Mouse (Mus musculus) hindbrain, embryonic 13.5 days (tissue): ENCODE results near the gene Carmil3. TPM values are rescaled to one million over a fixed set of nuclear protein-coding genes. Genes with fewer than 3 reads are reported as not detected.

Experiments used
- ATAC-seq: fragments of 200-750 bp; cut with Nextera tagmentation; 2 replicates; pipeline ENCODE4 v1.8.0; 2017; ENCODE audit warnings: moderate TSS enrichment; ENCODE audit not compliant: low FRiP score
- H3K27ac ChIP-seq: fragments of 300-500 bp; sonication (generic); 2 replicates; pipeline ENCODE4 v1.5.1; 2015; ENCODE audit warnings: inconsistent platforms, mild to moderate bottlenecking, moderate library complexity
- H3K27me3 ChIP-seq: fragments of 300-500 bp; sonication (generic); 2 replicates; pipeline ENCODE4 v1.6.1; 2015; ENCODE audit warnings: mild to moderate bottlenecking, inconsistent platforms
- H3K36me3 ChIP-seq: fragments of 300-500 bp; sonication (generic); 2 replicates; pipeline ENCODE4 v1.6.1; 2015; ENCODE audit warnings: mild to moderate bottlenecking, inconsistent platforms
- H3K4me1 ChIP-seq: fragments of 300-500 bp; sonication (generic); replicated peaks from 2 replicates; pipeline ENCODE4 v1.6.1; 2015; ENCODE audit warnings: inconsistent platforms
- H3K4me2 ChIP-seq: fragments of 300-500 bp; sonication (generic); 2 replicates; pipeline ENCODE4 v1.6.1; 2015; ENCODE audit warnings: inconsistent platforms, mild to moderate bottlenecking, moderate library complexity
- H3K4me3 ChIP-seq: fragments of 300-500 bp; sonication (generic); 2 replicates; pipeline ENCODE4 v1.5.1; 2015; ENCODE audit warnings: mild to moderate bottlenecking, inconsistent platforms
- H3K9ac ChIP-seq: fragments of 300-500 bp; sonication (generic); 2 replicates; pipeline ENCODE4 v1.6.1; 2015; ENCODE audit warnings: mild to moderate bottlenecking, inconsistent platforms
- H3K9me3 ChIP-seq: fragments of 300-500 bp; sonication (generic); 2 replicates; pipeline ENCODE4 v1.6.1; 2016; ENCODE audit warnings: inconsistent platforms
- WGBS: fragments of 180-500 bp; shearing (Covaris S2); methylation state at CpG from one replicate; pipeline ENCODE4 v1.1.7; 2015; 5-methylcytosine and 5-hydroxymethylcytosine counted together
- polyA plus RNA-seq: library from polyadenylated mRNA; unstranded; fragments of >200 nt; fragmentation: Nextera tagmentation; extraction: Ambion mirVana; gene quantifications from 2 replicates; pipeline ENCODE4 v1.2.1, GENCODE M21; 2015

Carmil3 gene
- polyA plus RNA-seq, 1 experiment from 2014 or later: 21.6 TPM

DNA sequence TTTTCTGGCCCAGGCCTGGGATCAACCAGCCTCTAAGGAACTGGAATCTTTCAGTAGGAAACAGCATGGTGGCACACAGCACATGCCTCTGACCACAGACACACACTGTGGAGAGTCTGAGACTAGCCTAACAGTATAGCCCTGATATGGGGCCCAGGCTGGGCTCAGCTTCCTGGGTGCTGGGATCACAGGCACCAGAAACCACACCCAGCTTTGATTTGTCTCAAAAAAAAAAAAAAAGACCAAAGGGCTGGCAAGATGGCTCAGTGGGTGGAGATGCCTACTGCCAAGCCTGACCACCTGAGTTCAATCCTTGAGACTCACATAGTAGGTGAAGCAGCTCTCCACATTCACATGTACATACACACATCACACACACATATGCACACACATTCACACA lies 64.2 kb downstream of the Carmil3 start:
- H3K4me2 ChIP-seq: no peak overlapping the region
- H3K27ac ChIP-seq: no peak overlapping the region
- no peaks in the 10 kb centered on the region for H3K9me3 ChIP-seq
- H3K27me3 ChIP-seq: no peaks in the 10 kb centered on the region
- peaks cover 4% of the 10 kb centered on the region for H3K4me1 ChIP-seq
- ATAC-seq: no peak
- no peak overlapping the region for H3K9ac ChIP-seq
- H3K4me3 ChIP-seq: no peak overlapping the region
- H3K36me3 ChIP-seq: 0 out of 2 replicates have a peak, but pooled peaks cover 2% of the 10 kb centered on the region

- H3K27ac ChIP-seq: no peak overlapping the region
- no peaks in the 10 kb centered on the region for H3K36me3 ChIP-seq
- H3K4me3 ChIP-seq: no peak overlapping the region
- no peaks in the 10 kb centered on the region for H3K27me3 ChIP-seq
- H3K4me1 ChIP-seq: peaks cover 4% of the 10 kb centered on the region
- no peaks in the 10 kb centered on the region for H3K9me3 ChIP-seq
- no peak overlapping the region for H3K4me2 ChIP-seq
- no peak for ATAC-seq
- 83% methylated on average over 3 of the region's 3 CpGs for WGBS
- no peak overlapping the region for H3K9ac ChIP-seq
These were observed 65.3 kb downstream of the Carmil3 start for GRCm38 (mm10) chr14:55555788-55556187.

- Histone ChIP-seq H3K4me1 (peaks cover 15% of the 10 kb centered on the region), H3K4me3 (no peak overlapping the region), H3K9me3 (no peaks in the 10 kb centered on the region), H3K27ac (no peak overlapping the region), H3K36me3 (no peaks in the 10 kb centered on the region), H3K9ac (no peak overlapping the region), H3K27me3 (no peaks in the 10 kb centered on the region), H3K4me2 (no peak overlapping the region)
- no peak for ATAC-seq
- WGBS: 28% methylated on average over 5 of the region's 5 CpGs
These were observed 66.6 kb downstream of the Carmil3 start for GRCm38 (mm10) chr14:55557003-55557402.

DNA sequence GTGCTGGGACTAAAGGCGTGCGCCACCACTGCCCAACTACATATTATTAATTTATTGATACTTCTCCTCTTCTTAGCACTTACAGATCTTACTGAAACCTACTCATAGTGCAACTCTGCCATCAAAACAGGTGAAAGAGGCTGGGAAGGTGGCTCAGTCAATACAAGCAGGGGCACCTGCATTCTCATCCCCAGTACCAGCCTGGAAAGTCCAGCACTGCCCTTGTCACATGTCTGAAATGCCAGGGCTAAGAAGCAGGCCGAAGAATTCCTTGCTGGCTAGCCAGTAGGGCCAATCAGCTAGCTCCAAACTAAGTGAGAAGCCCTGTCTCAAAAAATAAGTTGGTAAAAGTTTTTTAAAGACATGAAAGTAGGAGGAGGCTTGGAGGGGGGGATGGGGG lies 67.1 kb downstream of the Carmil3 start:
- ATAC-seq: no peak
- Histone ChIP-seq H3K27me3 (no peaks in the 10 kb centered on the region), H3K9ac (no peak overlapping the region; the same call in 1 of the 2 replicates), H3K4me3 (no peak overlapping the region), H3K27ac (no peak overlapping the region), H3K36me3 (no peaks in the 10 kb centered on the region), H3K4me1 (peaks cover 19% of the 10 kb centered on the region), H3K4me2 (no peak overlapping the region), H3K9me3 (no peaks in the 10 kb centered on the region)
- 93% methylated on average over 3 of the region's 3 CpGs for WGBS

Other genes with a start within 250 kb of the Carmil3 start
- gene Dhrs4, start 11.9 kb upstream of the Carmil3 start, polyA plus RNA-seq: 24.4 and 30.9 TPM in 2 replicates
- gene Cpne6, start 19.8 kb downstream of the Carmil3 start, polyA plus RNA-seq: 2.4 and 2.5 TPM in 2 replicates
- gene Nrl, start 34.3 kb downstream of the Carmil3 start, polyA plus RNA-seq: 0.05 and 0.10 TPM in 2 replicates
- gene Pck2, start 49.6 kb downstream of the Carmil3 start, polyA plus RNA-seq: 20.7 and 21.5 TPM in 2 replicates
- gene Dcaf11, start 69.4 kb downstream of the Carmil3 start, polyA plus RNA-seq: 124 and 130 TPM in 2 replicates
- gene A730061H03Rik, start 69.8 kb downstream of the Carmil3 start, polyA plus RNA-seq: 0.71 and 2.0 TPM in 2 replicates
- gene Fitm1, start 85.0 kb downstream of the Carmil3 start, polyA plus RNA-seq: 0.40 and 0.54 TPM in 2 replicates
- gene Psme1, start 87.5 kb downstream of the Carmil3 start, polyA plus RNA-seq: 188 TPM in 2 replicates
- 15.7 and 20.4 TPM in 2 replicates for gene Emc9, start 94.7 kb downstream of the Carmil3 start, polyA plus RNA-seq
- 198 and 215 TPM in 2 replicates for gene Psme2, start 100.5 kb downstream of the Carmil3 start, polyA plus RNA-seq
- 18.8 and 20.8 TPM in 2 replicates for gene Rnf31, start 101.1 kb downstream of the Carmil3 start, polyA plus RNA-seq
- gene Irf9, start 112.9 kb downstream of the Carmil3 start, polyA plus RNA-seq: 9.0 and 10.0 TPM in 2 replicates
- 15.1 and 16.0 TPM in 2 replicates for gene Rec8, start 127.4 kb downstream of the Carmil3 start, polyA plus RNA-seq
- 86.1 and 96.7 TPM in 2 replicates for gene Ipo4, start 145.3 kb downstream of the Carmil3 start, polyA plus RNA-seq
- gene Gm49378, start 147.2 kb downstream of the Carmil3 start, polyA plus RNA-seq: 2.2 and 2.8 TPM in 2 replicates
- 58.5 and 65.8 TPM in 2 replicates for gene Tm9sf1, start 153.2 kb downstream of the Carmil3 start, polyA plus RNA-seq
- gene Tssk4, start 159.5 kb downstream of the Carmil3 start, polyA plus RNA-seq: 0.41 and 0.43 TPM in 2 replicates
- gene Mdp1, start 169.9 kb downstream of the Carmil3 start, polyA plus RNA-seq: 74.7 and 77.5 TPM in 2 replicates
- 51.1 and 52.9 TPM in 2 replicates for gene Gmpr2, start 181.3 kb downstream of the Carmil3 start, polyA plus RNA-seq
- 585 and 628 TPM in 2 replicates for gene Nedd8, start 181.5 kb downstream of the Carmil3 start, polyA plus RNA-seq
- 28.0 and 31.8 TPM in 2 replicates for gene Tinf2, start 191.2 kb downstream of the Carmil3 start, polyA plus RNA-seq
- 0.19 and 0.47 TPM in 2 replicates for gene Tgm1, start 223.3 kb downstream of the Carmil3 start, polyA plus RNA-seq
- gene Rabggta, start 231.6 kb downstream of the Carmil3 start, polyA plus RNA-seq: 56.4 and 57.0 TPM in 2 replicates